In genomic region chr17:13656065-13656464, GRCm38 (mm10) we compare ENCODE assay signal across 9 mouse cellular contexts.
DNase-seq lines count a peak whose midpoint lies in the region; ATAC-seq lines count a peak whose summit lies in the region.
"Had no signal": no experiment of that assay in that cellular context is flagged by ENCODE, and none has a peak within 500 bp of the region (broad histone marks: within the 10 kb centered on the region; RNA-seq: fewer than 3 reads in every experiment).

No protein-coding gene starts in this region.

- no peak overlapping the region for H3K27ac ChIP-seq in heart, embryonic 14.5 days (replicated peaks in 1 of 2; ENCODE audit: control insufficient read depth in 1 of 2, insufficient read depth in 1 of 2, low read depth in 2 of 2, low read length in 2 of 2)
- H3K27ac ChIP-seq in hindbrain, embryonic 11.5 days (ENCODE audit: low read depth, low read length), result peak overlapping the region; percentile 84; the same call in 1 of the 2 replicates
- peak overlapping the region; percentile 87 for H3K27ac ChIP-seq in midbrain, embryonic 12.5 days (replicated peaks)

- peaks cover 35 to 41% of the 10 kb centered on the region in 2 experiments for H3K4me1 ChIP-seq in heart, embryonic 14.5 days (ENCODE audit: control insufficient read depth in 2 of 2, insufficient read depth in 2 of 2, low read length in 2 of 2)
- H3K4me1 ChIP-seq in hindbrain, embryonic 11.5 days (replicated peaks; ENCODE audit: control insufficient read depth, insufficient read depth, low read length), result peaks cover 14% of the 10 kb centered on the region
- H3K4me1 ChIP-seq in midbrain, embryonic 12.5 days, result peaks cover 40% of the 10 kb centered on the region

- H3K27me3 ChIP-seq in heart, embryonic 14.5 days (ENCODE audit: control insufficient read depth, insufficient read depth, low read length), result no peaks in the 10 kb centered on the region
- no peaks in the 10 kb centered on the region for H3K27me3 ChIP-seq in hindbrain, embryonic 11.5 days (ENCODE audit: control insufficient read depth, insufficient read depth, low read length)
- H3K27me3 ChIP-seq in midbrain, embryonic 12.5 days, result no peaks in the 10 kb centered on the region
- H3K27me3 ChIP-seq: CH12.LX had no signal

- 38% methylated on average over 3 of the region's 3 CpGs for WGBS in heart, embryonic 14.5 days
- 14% methylated on average over 3 of the region's 3 CpGs for WGBS in hindbrain, embryonic 11.5 days
- 14% methylated on average over 3 of the region's 3 CpGs for WGBS in midbrain, embryonic 12.5 days

- no peak for ATAC-seq in heart, embryonic 14.5 days (ENCODE audit: insufficient number of reproducible peaks, insufficient read depth, low FRiP score, low read depth)
- ATAC-seq in hindbrain, embryonic 11.5 days (ENCODE audit: low FRiP score), result peak; percentile 34
- no peak for ATAC-seq in midbrain, embryonic 12.5 days (ENCODE audit: low FRiP score, low read depth)
- ATAC-seq in megakaryocyte-erythroid progenitor cell, adult 5-6 weeks (replicated peaks; ENCODE audit: low FRiP score, low TSS enrichment, poor library complexity, severe bottlenecking), result no peak

- H3K4me3 ChIP-seq in heart, embryonic 14.5 days (ENCODE audit: control insufficient read depth in 1 of 2, insufficient read depth in 1 of 2, low read depth in 1 of 2, low read length in 2 of 2), result no peak overlapping the region
- H3K4me3 ChIP-seq in hindbrain, embryonic 11.5 days (ENCODE audit: low read depth, low read length), result no peak overlapping the region
- no peak overlapping the region for H3K4me3 ChIP-seq in midbrain, embryonic 12.5 days

- H3K4me2 ChIP-seq in heart, embryonic 14.5 days (ENCODE audit: low read length), result peak overlapping the region; percentile 59
- H3K4me2 ChIP-seq in hindbrain, embryonic 11.5 days (replicated peaks; ENCODE audit: low read depth, low read length), result 0 out of 2 replicates have a peak overlapping the region, but pooled peaks have one; percentile 21
- H3K4me2 ChIP-seq in midbrain, embryonic 12.5 days (replicated peaks), result peak overlapping the region; percentile 42

- no peak for DNase-seq in heart, adult 9 months (ENCODE audit: low spot score in 2 of 2)
- peak; percentile 72 for DNase-seq in ZHBTc4 (ENCODE audit: low read depth, low spot score)
- peak; percentile 22 for DNase-seq in hindbrain, embryonic 11.5 days (ENCODE audit: low spot score)
- DNase-seq in adrenal gland, postnatal 25 days, result no peak
- no peak for DNase-seq in urinary bladder, postnatal 14 days (ENCODE audit: low spot score)

- peak overlapping the region; percentile 44; the same call in 1 of the 2 replicates for H3K9ac ChIP-seq in heart, embryonic 14.5 days (ENCODE audit: low read length)
- H3K9ac ChIP-seq in hindbrain, embryonic 11.5 days (ENCODE audit: low read depth, low read length), result no peak overlapping the region
- H3K9ac ChIP-seq in midbrain, embryonic 12.5 days (replicated peaks), result no peak overlapping the region

- no peaks in the 10 kb centered on the region for H3K9me3 ChIP-seq in heart, embryonic 14.5 days (ENCODE audit: control insufficient read depth, low read length)
- H3K9me3 ChIP-seq in hindbrain, embryonic 11.5 days (ENCODE audit: control insufficient read depth, low read length), result no peaks in the 10 kb centered on the region
- no peaks in the 10 kb centered on the region for H3K9me3 ChIP-seq in midbrain, embryonic 12.5 days

- H3K36me3 ChIP-seq in heart, embryonic 14.5 days (ENCODE audit: control insufficient read depth, insufficient read depth, low read length), result no peaks in the 10 kb centered on the region
- H3K36me3 ChIP-seq in hindbrain, embryonic 11.5 days (ENCODE audit: control insufficient read depth, insufficient read depth, low read length), result no peaks in the 10 kb centered on the region
- no peaks in the 10 kb centered on the region for H3K36me3 ChIP-seq in midbrain, embryonic 12.5 days

Comparison
In these comparisons a context has a peak if more than half of its experiments do, and no peak if none do; other contexts are left out.
1. H3K27ac ChIP-seq: peak in hindbrain, embryonic 11.5 days (single experiment) and midbrain, embryonic 12.5 days (single experiment); none in heart, embryonic 14.5 days (0 of 2).
2. DNase-seq: peak in ZHBTc4 (single experiment) and hindbrain, embryonic 11.5 days (single experiment); none in heart, adult 9 months (0 of 2), adrenal gland, postnatal 25 days (single experiment) and urinary bladder, postnatal 14 days (single experiment).
3. Peak in every context shown above with its lines, with median percentiles within 50 percentile points of each other: H3K4me2 ChIP-seq.